Comparison of ENCODE assay signal across 7 mouse cellular contexts in genomic region chr7:50485304-50485703, GRCm38 (mm10).
DNase-seq lines count a peak whose midpoint lies in the region; ATAC-seq and TF ChIP-seq lines count a peak whose summit lies in the region.

No protein-coding gene starts in this region.

- no peak overlapping the region for H3K4me2 ChIP-seq in kidney, postnatal 0 days (ENCODE audit: low read length)

- 34% methylated on average over 1 of the region's 1 CpGs for WGBS in kidney, postnatal 0 days

- no peak overlapping the region for H3K27ac ChIP-seq in kidney, postnatal 0 days

- H3K9me3 ChIP-seq in kidney, postnatal 0 days (replicated peaks; ENCODE audit: low read length) = no peaks in the 10 kb centered on the region

- no peak overlapping the region for H3K4me3 ChIP-seq in kidney, postnatal 0 days (replicated peaks; ENCODE audit: low read depth, low read length)

- TF ChIP-seq CTCF in brain, embryonic 14.5 days (IDR thresholded peaks at IDR 0.05; ENCODE audit: borderline replicate concordance, extremely low read depth, insufficient read depth, insufficient read length) = peak; percentile 66; the same call in 1 of the 2 replicates
- peak; percentile 68 for TF ChIP-seq CTCF in kidney, postnatal 0 days (IDR thresholded peaks at IDR 0.05; ENCODE audit: low read depth)

- H3K9ac ChIP-seq in kidney, postnatal 0 days (ENCODE audit: low read depth, low read length) = no peak overlapping the region

- H3K36me3 ChIP-seq in kidney, postnatal 0 days (ENCODE audit: insufficient read depth, low read length) = no peaks in the 10 kb centered on the region

- no peak for TF ChIP-seq POLR2A in brain, embryonic 14.5 days (IDR thresholded peaks at IDR 0.05; ENCODE audit: borderline replicate concordance, extremely low read depth, insufficient read depth, insufficient read length, poor library complexity, severe bottlenecking)

- ATAC-seq in kidney, postnatal 0 days (replicated peaks; ENCODE audit: low FRiP score, low read depth) = no peak
- no peak for ATAC-seq in inflammation-experienced regulatory T-cells, adult 6 months

- peak; percentile 11 for DNase-seq in kidney, adult 9 months
- DNase-seq in kidney, adult 11 months = no peak
- peak; percentile 46 for DNase-seq in R1 (ENCODE audit: low read depth, low spot score)
- DNase-seq in brain, embryonic 14.5 days (ENCODE audit: low read depth) = peak; percentile 60
- DNase-seq in kidney, postnatal 0 days (ENCODE audit: low spot score) = peak; percentile 54
- DNase-seq in lung, postnatal 36 days = peak; percentile 20

- H3K4me1 ChIP-seq in kidney, postnatal 0 days (replicated peaks; ENCODE audit: insufficient read depth, low read length) = no peaks in the 10 kb centered on the region

- H3K27me3 ChIP-seq in kidney, postnatal 0 days (ENCODE audit: insufficient read depth, low read length) = no peaks in the 10 kb centered on the region
